ENCODE assay signal across 12 mouse cellular contexts in the genomic region with DNA sequence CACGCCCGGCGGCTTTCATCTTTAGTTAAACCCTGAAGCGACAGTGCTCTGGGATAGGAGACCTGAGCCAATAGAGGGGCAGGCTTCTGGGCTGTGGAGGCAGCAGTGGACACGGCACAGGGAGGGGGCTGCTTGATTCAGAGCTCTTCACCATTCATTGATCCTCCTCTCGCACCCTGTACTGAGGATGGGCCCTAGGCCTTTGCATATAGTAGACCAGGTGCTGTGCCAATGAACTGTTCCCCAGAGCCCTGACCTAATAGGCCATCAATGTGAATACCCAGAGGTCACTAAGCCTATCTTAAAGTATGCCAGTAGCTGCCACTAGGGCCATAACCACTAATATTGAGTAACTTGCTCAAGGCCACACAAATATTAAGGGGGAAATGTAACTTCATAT. TPM values are rescaled to one million over a fixed set of nuclear protein-coding genes. Genes with fewer than 3 reads are reported as not detected.
DNase-seq lines count a peak whose midpoint lies in the region; ATAC-seq and TF ChIP-seq lines count a peak whose summit lies in the region.
"Had no signal": no experiment of that assay in that cellular context is flagged by ENCODE, and none has a peak within 500 bp of the region (broad histone marks: within the 10 kb centered on the region; RNA-seq: fewer than 3 reads in every experiment).

No protein-coding gene starts in this region.

- WGBS in kidney, embryonic 16.5 days: 57% methylated on average over 6 of the region's 6 CpGs
- 69% methylated on average over 6 of the region's 6 CpGs for WGBS in midbrain, embryonic 12.5 days
- 69% methylated on average over 6 of the region's 6 CpGs for WGBS in heart, adult 2 months

- DNase-seq in kidney, postnatal 25 days: no peak
- DNase-seq in frontal cortex, postnatal 25 days (ENCODE audit: low spot score in 2 of 2): no peak
- DNase-seq in layer of hippocampus, adult 11-12 months (ENCODE audit: low spot score): no peak
- no peak for DNase-seq in heart, adult 2 months
- DNase-seq: adrenal gland, postnatal 25 days; gastrocnemius, postnatal 10 days; lung, adult 2 months had no signal

- no peaks in the 10 kb centered on the region; the same call in none of the 2 replicates for H3K36me3 ChIP-seq in kidney, embryonic 16.5 days (ENCODE audit: insufficient read depth, low read length)
- peaks cover 27% of the 10 kb centered on the region for H3K36me3 ChIP-seq in midbrain, embryonic 12.5 days
- H3K36me3 ChIP-seq in heart, adult 2 months (ENCODE audit: control insufficient read depth, insufficient read depth, low read length): no peaks in the 10 kb centered on the region

- no peaks in the 10 kb centered on the region for H3K9me3 ChIP-seq in kidney, embryonic 16.5 days (ENCODE audit: low read length)
- H3K9me3 ChIP-seq in midbrain, embryonic 12.5 days: no peaks in the 10 kb centered on the region
- H3K9me3 ChIP-seq: heart, embryonic 13.5 days had no signal

- H3K9ac ChIP-seq in kidney, embryonic 16.5 days (replicated peaks; ENCODE audit: low read length): no peak overlapping the region
- H3K9ac ChIP-seq in midbrain, embryonic 12.5 days (replicated peaks): 0 out of 2 replicates have a peak overlapping the region, but pooled peaks have one; percentile 29
- no peak overlapping the region for H3K9ac ChIP-seq in heart, adult 2 months (ENCODE audit: low read depth, low read length)
- H3K9ac ChIP-seq: heart, embryonic 13.5 days had no signal

- H3K4me2 ChIP-seq in kidney, embryonic 16.5 days (replicated peaks; ENCODE audit: low read depth, low read length): no peak overlapping the region; the same call in 1 of the 2 replicates
- H3K4me2 ChIP-seq in midbrain, embryonic 12.5 days (replicated peaks): peak overlapping the region; percentile 53

- H3K4me3 ChIP-seq in kidney, embryonic 16.5 days (ENCODE audit: low read length): no peak overlapping the region
- H3K4me3 ChIP-seq in cortical plate, adult 2 months (ENCODE audit: insufficient read depth, low read length): peak overlapping the region; percentile 56; the same call in 1 of the 2 replicates
- peak overlapping the region; percentile 34; the same call in 1 of the 2 replicates for H3K4me3 ChIP-seq in midbrain, embryonic 12.5 days
- no peak overlapping the region for H3K4me3 ChIP-seq in heart, adult 2 months

- no peak for TF ChIP-seq CTCF in cortical plate, adult 2 months (IDR thresholded peaks at IDR 0.05; ENCODE audit: extremely low read depth, insufficient read depth, low read length)
- no peak for TF ChIP-seq CTCF in heart, adult 2 months (IDR thresholded peaks at IDR 0.05)

- peaks cover 36% of the 10 kb centered on the region for H3K27me3 ChIP-seq in kidney, embryonic 16.5 days (ENCODE audit: insufficient read depth, low read length)
- H3K27me3 ChIP-seq in midbrain, embryonic 12.5 days: peaks cover 49% of the 10 kb centered on the region
- peaks cover 9% of the 10 kb centered on the region for H3K27me3 ChIP-seq in heart, adult 2 months (ENCODE audit: control insufficient read depth, insufficient read depth, low read length)

- no peak for TF ChIP-seq EP300 in heart, adult 2 months (IDR thresholded peaks at IDR 0.05; ENCODE audit: insufficient read depth, low read depth, low read length)

- 0 out of 2 replicates have a peak, but pooled peaks have one; percentile 11 for ATAC-seq in kidney, embryonic 16.5 days (ENCODE audit: low FRiP score, low TSS enrichment)
- ATAC-seq in granulocyte monocyte progenitor cell, adult 5-6 weeks (replicated peaks; ENCODE audit: poor library complexity, severe bottlenecking): 0 out of 2 replicates have a peak, but pooled peaks have one; percentile 5
- peak; percentile 39; the same call in 1 of the 2 replicates for ATAC-seq in midbrain, embryonic 12.5 days (ENCODE audit: low FRiP score, low read depth)

- no peak for TF ChIP-seq POLR2A in cortical plate, adult 2 months (IDR thresholded peaks at IDR 0.05; ENCODE audit: extremely low read depth, insufficient read depth, low read length)
- no peak for TF ChIP-seq POLR2A in heart, adult 2 months (IDR thresholded peaks at IDR 0.05; ENCODE audit: insufficient read depth, low read depth, low read length)

- H3K27ac ChIP-seq in kidney, embryonic 16.5 days (ENCODE audit: low read length): no peak overlapping the region
- no peak overlapping the region for H3K27ac ChIP-seq in cortical plate, adult 2 months (ENCODE audit: insufficient read depth, low read length)
- H3K27ac ChIP-seq in midbrain, embryonic 12.5 days (replicated peaks): no peak overlapping the region
- no peak overlapping the region for H3K27ac ChIP-seq in heart, adult 2 months
- H3K27ac ChIP-seq: heart, embryonic 13.5 days had no signal

- peaks cover 6% of the 10 kb centered on the region for H3K4me1 ChIP-seq in kidney, embryonic 16.5 days (ENCODE audit: insufficient read depth, low read length)
- no peaks in the 10 kb centered on the region for H3K4me1 ChIP-seq in cortical plate, adult 2 months (ENCODE audit: control insufficient read depth, insufficient read depth, low read length)
- peaks cover 15% of the 10 kb centered on the region for H3K4me1 ChIP-seq in midbrain, embryonic 12.5 days
- H3K4me1 ChIP-seq in heart, adult 2 months (ENCODE audit: control insufficient read depth, insufficient read depth, low read length): no peaks in the 10 kb centered on the region

- intact Hi-C loops in heart, adult 2 months (cut with DNase I): no loop called here

- H3K79me2 ChIP-seq in heart, adult 2 months (replicated peaks; ENCODE audit: control insufficient read depth, insufficient read depth, low read length): no peaks in the 10 kb centered on the region

RNA-seq across cellular contexts. Expression of gene Cpne9, which starts 0.4 kb away (rescaled TPM):
- polyA plus RNA-seq in kidney, embryonic 16.5 days (2015; fragmentation: Nextera tagmentation; extraction: Ambion mirVana): 0.09 TPM in 1 of 2 replicates, not detected in the other
- polyA plus RNA-seq in cortical plate, adult 2 months (2012; rRNA removed): 136 and 163 TPM in 2 replicates
- 0.19 TPM in 1 of 2 replicates, not detected in the other for total RNA-seq in granulocyte monocyte progenitor cell, adult 5-6 weeks (2014; fragmentation: Nextera tagmentation)
- 0.39 TPM in 1 of 2 replicates, not detected in the other for total RNA-seq in granulocyte monocyte progenitor cell, adult 5-6 weeks (2017)
- 0.22 and 0.34 TPM in 2 replicates for polyA plus RNA-seq in midbrain, embryonic 12.5 days (2016; fragmentation: Nextera tagmentation; extraction: Ambion mirVana)
- under 1 TPM in 1 of 2 experiments, not detected in 1; 0.09 TPM for total RNA-seq in heart, adult 2 months (2021)
- polyA plus RNA-seq in heart, adult 2 months (2012; rRNA removed): 0.02 and 0.12 TPM in 2 replicates
- polyA plus RNA-seq: heart, embryonic 13.5 days had no signal

RNA-seq across cellular contexts. Expression of gene Brpf1, which starts 25.3 kb away (rescaled TPM):
- polyA plus RNA-seq in kidney, embryonic 16.5 days (2015; fragmentation: Nextera tagmentation; extraction: Ambion mirVana): 19.0 and 22.1 TPM in 2 replicates
- polyA plus RNA-seq in cortical plate, adult 2 months (2012; rRNA removed): 24.2 and 26.6 TPM in 2 replicates
- total RNA-seq in granulocyte monocyte progenitor cell, adult 5-6 weeks (2014; fragmentation: Nextera tagmentation): 48.4 and 53.2 TPM in 2 replicates
- total RNA-seq in granulocyte monocyte progenitor cell, adult 5-6 weeks (2017): 40.0 and 43.8 TPM in 2 replicates
- polyA plus RNA-seq in midbrain, embryonic 12.5 days (2016; fragmentation: Nextera tagmentation; extraction: Ambion mirVana): 29.6 and 31.2 TPM in 2 replicates
- total RNA-seq in heart, adult 2 months (2021): 10 to 100 TPM; 11.0 to 14.4 TPM
- polyA plus RNA-seq in heart, adult 2 months (2012; rRNA removed): 9.9 and 12.8 TPM in 2 replicates

RNA-seq across cellular contexts. Expression of gene Mtmr14, which starts 44.0 kb away (rescaled TPM):
- polyA plus RNA-seq in kidney, embryonic 16.5 days (2015; fragmentation: Nextera tagmentation; extraction: Ambion mirVana): 35.5 and 37.0 TPM in 2 replicates
- polyA plus RNA-seq in cortical plate, adult 2 months (2012; rRNA removed): 22.0 and 23.2 TPM in 2 replicates
- total RNA-seq in granulocyte monocyte progenitor cell, adult 5-6 weeks (2014; fragmentation: Nextera tagmentation): 32.4 and 37.6 TPM in 2 replicates
- total RNA-seq in granulocyte monocyte progenitor cell, adult 5-6 weeks (2017): 31.0 and 40.9 TPM in 2 replicates
- 48.1 and 48.7 TPM in 2 replicates for polyA plus RNA-seq in midbrain, embryonic 12.5 days (2016; fragmentation: Nextera tagmentation; extraction: Ambion mirVana)
- total RNA-seq in heart, adult 2 months (2021): 10 to 100 TPM; 13.3 to 15.7 TPM
- 17.4 and 23.7 TPM in 2 replicates for polyA plus RNA-seq in heart, adult 2 months (2012; rRNA removed)

RNA-seq across cellular contexts. Expression of gene Ogg1, which starts 45.1 kb away (rescaled TPM):
- polyA plus RNA-seq in kidney, embryonic 16.5 days (2015; fragmentation: Nextera tagmentation; extraction: Ambion mirVana): 17.4 and 19.4 TPM in 2 replicates
- polyA plus RNA-seq in cortical plate, adult 2 months (2012; rRNA removed): 13.7 and 14.3 TPM in 2 replicates
- total RNA-seq in granulocyte monocyte progenitor cell, adult 5-6 weeks (2014; fragmentation: Nextera tagmentation): 13.8 and 17.8 TPM in 2 replicates
- 6.4 and 7.9 TPM in 2 replicates for total RNA-seq in granulocyte monocyte progenitor cell, adult 5-6 weeks (2017)
- polyA plus RNA-seq in midbrain, embryonic 12.5 days (2016; fragmentation: Nextera tagmentation; extraction: Ambion mirVana): 11.7 and 13.6 TPM in 2 replicates
- 1 to 10 TPM; 5.0 to 5.7 TPM for total RNA-seq in heart, adult 2 months (2021)
- polyA plus RNA-seq in heart, adult 2 months (2012; rRNA removed): 10.2 and 10.3 TPM in 2 replicates

Comparison
In these comparisons a context has a peak if more than half of its experiments do, and no peak if none do; other contexts are left out.
1. H3K4me3 ChIP-seq: peak in cortical plate, adult 2 months (single experiment) and midbrain, embryonic 12.5 days (single experiment); none in kidney, embryonic 16.5 days (single experiment) and heart, adult 2 months (single experiment).
2. RNA of gene Cpne9, which starts 0.4 kb away (polyA plus RNA-seq): 136 to 163 TPM in cortical plate, adult 2 months; 0.22 to 0.34 TPM in midbrain, embryonic 12.5 days, 0.09 TPM in kidney, embryonic 16.5 days and 0.02 to 0.12 TPM in heart, adult 2 months; every median in the first group is over 100 times any median in the second.
3. Peak in every context shown above with its lines, with median percentiles within 50 percentile points of each other: ATAC-seq.